Mouse (Mus musculus) limb, embryonic 15.5 days (tissue): ENCODE measurements around the gene Edil3. TPM values are rescaled to one million over a fixed set of nuclear protein-coding genes. Genes with fewer than 3 reads are reported as not detected.

ENCODE experiments used
- ATAC-seq: fragments of 200-750 bp; cut with Nextera tagmentation; 2 replicates; pipeline ENCODE4 v1.8.0; 2017; ENCODE audit warnings: low read depth, moderate TSS enrichment; ENCODE audit not compliant: insufficient number of reproducible peaks, low FRiP score, low TSS enrichment
- H3K27ac ChIP-seq: fragments of 300-500 bp; sonication (generic); 2 replicates; pipeline ENCODE4 v1.5.1; 2015; ENCODE audit warnings: moderate library complexity, mild to moderate bottlenecking, inconsistent platforms
- H3K27me3 ChIP-seq: fragments of 300-500 bp; sonication (generic); 2 replicates; pipeline ENCODE4 v1.6.1; 2015; ENCODE audit warnings: inconsistent platforms
- H3K36me3 ChIP-seq: fragments of 300-500 bp; sonication (generic); 2 replicates; pipeline ENCODE4 v1.6.1; 2015; ENCODE audit warnings: inconsistent platforms
- H3K4me1 ChIP-seq: fragments of 300-500 bp; sonication (generic); 2 replicates; pipeline ENCODE4 v1.6.1; 2015; ENCODE audit warnings: inconsistent platforms
- H3K4me2 ChIP-seq: fragments of 300-500 bp; sonication (generic); 2 replicates; pipeline ENCODE4 v1.6.1; 2015; ENCODE audit warnings: mild to moderate bottlenecking, inconsistent platforms
- H3K4me3 ChIP-seq: fragments of 300-500 bp; sonication (generic); 2 replicates; pipeline ENCODE4 v1.5.1; 2015; ENCODE audit warnings: mild to moderate bottlenecking, inconsistent platforms
- H3K9ac ChIP-seq: fragments of 300-500 bp; sonication (generic); 2 replicates; pipeline ENCODE4 v1.6.1; 2015; ENCODE audit warnings: inconsistent platforms
- H3K9me3 ChIP-seq: fragments of 300-500 bp; sonication (generic); 2 replicates; pipeline ENCODE4 v1.6.1; 2016; ENCODE audit warnings: inconsistent platforms
- WGBS: fragments of 180-500 bp; shearing (Covaris S2); methylation state at CpG from one replicate; pipeline ENCODE4 v1.1.7; 2015; 5-methylcytosine and 5-hydroxymethylcytosine counted together
- polyA plus RNA-seq: library from polyadenylated mRNA; unstranded; fragments of >200 nt; fragmentation: Nextera tagmentation; extraction: Ambion mirVana; gene quantifications from 2 replicates; pipeline ENCODE4 v1.2.1, GENCODE M21; 2015

Gene Edil3
- polyA plus RNA-seq, 1 experiment from 2014 or later = 10.5 TPM

- H3K4me3 ChIP-seq = no peak overlapping the region
- no peak overlapping the region for H3K27ac ChIP-seq
- WGBS = 72% methylated on average over 3 of the region's 3 CpGs
- ATAC-seq = no peak
- no peaks in the 10 kb centered on the region for H3K4me1 ChIP-seq
- H3K4me2 ChIP-seq = no peak overlapping the region
- H3K9me3 ChIP-seq = no peaks in the 10 kb centered on the region
- no peak overlapping the region for H3K9ac ChIP-seq
- H3K36me3 ChIP-seq = no peaks in the 10 kb centered on the region
- no peaks in the 10 kb centered on the region for H3K27me3 ChIP-seq
Observed at GRCm38 (mm10) chr13:89151878-89152277, 330.6 kb downstream of the Edil3 start.

GRCm38 (mm10) chr13:89167960-89168359 is 346.7 kb downstream of the Edil3 start:
- no peak overlapping the region for H3K4me2 ChIP-seq
- no peaks in the 10 kb centered on the region for H3K4me1 ChIP-seq
- no peak for ATAC-seq
- WGBS = 42% methylated on average over 1 of the region's 1 CpGs
- H3K36me3 ChIP-seq = no peaks in the 10 kb centered on the region
- no peak overlapping the region for H3K4me3 ChIP-seq
- no peaks in the 10 kb centered on the region for H3K9me3 ChIP-seq
- H3K9ac ChIP-seq = no peak overlapping the region
- H3K27ac ChIP-seq = no peak overlapping the region
- no peaks in the 10 kb centered on the region for H3K27me3 ChIP-seq

- Histone ChIP-seq H3K9me3 (no peaks in the 10 kb centered on the region), H3K27ac (no peak overlapping the region), H3K4me3 (no peak overlapping the region), H3K27me3 (no peaks in the 10 kb centered on the region), H3K4me2 (no peak overlapping the region), H3K36me3 (no peaks in the 10 kb centered on the region), H3K9ac (no peak overlapping the region), H3K4me1 (no peaks in the 10 kb centered on the region)
- 77% methylated on average over 4 of the region's 4 CpGs for WGBS
- no peak for ATAC-seq
Observed at GRCm38 (mm10) chr13:89170040-89170439, 348.8 kb downstream of the Edil3 start.

- Histone ChIP-seq H3K4me2 (no peak overlapping the region), H3K9me3 (no peaks in the 10 kb centered on the region), H3K4me1 (no peaks in the 10 kb centered on the region), H3K27ac (no peak overlapping the region), H3K9ac (no peak overlapping the region), H3K27me3 (no peaks in the 10 kb centered on the region), H3K36me3 (no peaks in the 10 kb centered on the region), H3K4me3 (no peak overlapping the region)
- ATAC-seq = no peak
- WGBS = 82% methylated on average over 2 of the region's 2 CpGs
Observed at GRCm38 (mm10) chr13:89175154-89175553, 353.9 kb downstream of the Edil3 start.

- H3K9ac ChIP-seq = no peak overlapping the region
- no peak overlapping the region for H3K27ac ChIP-seq
- H3K4me1 ChIP-seq = no peaks in the 10 kb centered on the region
- WGBS = 92% methylated on average over 1 of the region's 1 CpGs
- ATAC-seq = no peak
- no peaks in the 10 kb centered on the region for H3K9me3 ChIP-seq
- H3K36me3 ChIP-seq = no peaks in the 10 kb centered on the region
- H3K4me3 ChIP-seq = no peak overlapping the region
- H3K27me3 ChIP-seq = no peaks in the 10 kb centered on the region
- H3K4me2 ChIP-seq = no peak overlapping the region
Observed at GRCm38 (mm10) chr13:89189051-89189450, 367.8 kb downstream of the Edil3 start.

GRCm38 (mm10) chr13:89197019-89197418 is 375.7 kb downstream of the Edil3 start:
- ATAC-seq = no peak
- no peaks in the 10 kb centered on the region for H3K36me3 ChIP-seq

GRCm38 (mm10) chr13:89199275-89199674 is 378.0 kb downstream of the Edil3 start:
- 51% methylated on average over 2 of the region's 2 CpGs for WGBS
- no peaks in the 10 kb centered on the region for H3K4me1 ChIP-seq
- no peaks in the 10 kb centered on the region for H3K36me3 ChIP-seq
- H3K9me3 ChIP-seq = no peaks in the 10 kb centered on the region
- no peak overlapping the region for H3K27ac ChIP-seq
- no peak overlapping the region for H3K4me3 ChIP-seq
- H3K9ac ChIP-seq = no peak overlapping the region
- H3K4me2 ChIP-seq = no peak overlapping the region
- H3K27me3 ChIP-seq = no peaks in the 10 kb centered on the region
- ATAC-seq = no peak

More at GRCm38 (mm10) chr13:89197019-89197418, 375.7 kb downstream of the Edil3 start:
- Histone ChIP-seq H3K4me3 (no peak overlapping the region), H3K9me3 (no peaks in the 10 kb centered on the region), H3K4me2 (no peak overlapping the region), H3K9ac (no peak overlapping the region), H3K27me3 (no peaks in the 10 kb centered on the region), H3K4me1 (no peaks in the 10 kb centered on the region), H3K27ac (no peak overlapping the region)
- 66% methylated on average over 2 of the region's 2 CpGs for WGBS

GRCm38 (mm10) chr13:89238104-89238503 is 416.8 kb downstream of the Edil3 start:
- Histone ChIP-seq H3K36me3 (no peaks in the 10 kb centered on the region), H3K4me2 (no peak overlapping the region), H3K4me3 (no peak overlapping the region), H3K27me3 (no peaks in the 10 kb centered on the region), H3K27ac (no peak overlapping the region), H3K4me1 (no peaks in the 10 kb centered on the region), H3K9ac (no peak overlapping the region), H3K9me3 (no peaks in the 10 kb centered on the region)
- WGBS = 96% methylated on average over 1 of the region's 1 CpGs
- no peak for ATAC-seq

GRCm38 (mm10) chr13:89253990-89254642 is 432.8 kb downstream of the Edil3 start:
- WGBS = 76% methylated on average over 4 of the region's 4 CpGs
- H3K9me3 ChIP-seq = no peaks in the 10 kb centered on the region
- H3K4me3 ChIP-seq = no peak overlapping the region
- no peaks in the 10 kb centered on the region for H3K4me1 ChIP-seq
- ATAC-seq = no peak
- no peak overlapping the region for H3K27ac ChIP-seq
- H3K27me3 ChIP-seq = no peaks in the 10 kb centered on the region
- H3K4me2 ChIP-seq = no peak overlapping the region
- no peak overlapping the region for H3K9ac ChIP-seq
- H3K36me3 ChIP-seq = no peaks in the 10 kb centered on the region

- Histone ChIP-seq H3K4me1 (no peaks in the 10 kb centered on the region), H3K9ac (no peak overlapping the region), H3K27me3 (no peaks in the 10 kb centered on the region), H3K36me3 (no peaks in the 10 kb centered on the region), H3K27ac (no peak overlapping the region), H3K4me2 (no peak overlapping the region), H3K9me3 (no peaks in the 10 kb centered on the region), H3K4me3 (no peak overlapping the region)
- WGBS = 82% methylated on average over 1 of the region's 1 CpGs
- no peak for ATAC-seq
Observed at GRCm38 (mm10) chr13:89256906-89257305, 435.6 kb downstream of the Edil3 start.

- Histone ChIP-seq H3K9ac (no peak overlapping the region), H3K36me3 (no peaks in the 10 kb centered on the region), H3K27me3 (no peaks in the 10 kb centered on the region), H3K4me2 (no peak overlapping the region), H3K4me1 (no peaks in the 10 kb centered on the region), H3K9me3 (no peaks in the 10 kb centered on the region), H3K27ac (no peak overlapping the region), H3K4me3 (no peak overlapping the region)
- no peak for ATAC-seq
- 56% methylated on average over 5 of the region's 5 CpGs for WGBS
Observed at GRCm38 (mm10) chr13:89286696-89287305, 465.5 kb downstream of the Edil3 start.

- ATAC-seq = no peak
Observed at GRCm38 (mm10) chr13:89288201-89288600, 466.9 kb downstream of the Edil3 start.

More at GRCm38 (mm10) chr13:89288201-89288600, 466.9 kb downstream of the Edil3 start:
- Histone ChIP-seq H3K27ac (no peak overlapping the region), H3K27me3 (no peaks in the 10 kb centered on the region), H3K9me3 (no peaks in the 10 kb centered on the region), H3K4me3 (no peak overlapping the region), H3K9ac (no peak overlapping the region), H3K4me1 (no peaks in the 10 kb centered on the region), H3K4me2 (no peak overlapping the region), H3K36me3 (no peaks in the 10 kb centered on the region)
- 65% methylated on average over 4 of the region's 4 CpGs for WGBS
